Mouse (Mus musculus) heart, postnatal 25 days (tissue): Measurements from ENCODE around the gene Edc4. TPM values are rescaled to one million over a fixed set of nuclear protein-coding genes. Genes with fewer than 3 reads are reported as not detected.

Experiments
- DNase-seq: peaks from one replicate; pipeline ENCODE4 v3.0.0; 2022; ENCODE audit warnings: low spot score
- intact Hi-C: fragments of 180-260 bp; cut with DNase I; formaldehyde crosslinking; loops from one replicate; pipeline ENCODE4 v1.15.1; 2025
- total RNA-seq, 2 experiments: library from RNA; stranded (reverse); gene quantifications; 2 replicates each; pipeline ENCODE4 v1.2.3; 2021

The Edc4 gene
- total RNA-seq, 2 experiments from 2014 or later = 23.5 to 23.8 TPM

DNA sequence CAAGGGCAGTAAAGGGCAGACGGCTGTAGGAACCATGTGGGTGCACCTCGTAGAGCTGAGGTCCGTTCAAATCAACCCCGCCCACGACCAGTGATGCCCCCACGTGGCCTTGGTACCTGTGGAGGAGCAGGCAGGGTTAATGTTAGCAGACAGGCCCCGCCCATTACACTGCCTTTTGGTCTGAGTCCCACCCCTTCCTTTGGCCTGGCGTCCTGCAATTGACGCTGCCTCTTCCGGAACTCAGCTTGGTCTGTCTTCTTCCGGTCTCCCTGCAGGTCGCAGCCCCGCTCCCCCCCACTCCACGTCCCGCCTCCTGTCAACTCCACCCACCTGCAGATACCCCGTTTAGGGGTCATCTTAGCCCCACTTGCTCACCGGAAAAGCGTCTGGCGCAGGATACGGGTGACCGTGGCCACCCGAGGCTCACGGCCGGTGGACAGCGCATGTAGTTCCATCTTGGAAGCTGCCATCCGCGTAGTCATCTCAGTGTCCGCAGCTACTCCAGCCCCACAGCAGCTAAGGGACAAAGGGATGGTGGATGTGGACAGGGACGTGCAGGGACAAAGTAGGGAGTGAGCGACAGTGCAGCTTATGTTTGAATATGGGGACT is 56.3 kb downstream of the Edc4 start:
- peak; percentile 81 for DNase-seq
- intact Hi-C loops = no loop called here

DNA sequence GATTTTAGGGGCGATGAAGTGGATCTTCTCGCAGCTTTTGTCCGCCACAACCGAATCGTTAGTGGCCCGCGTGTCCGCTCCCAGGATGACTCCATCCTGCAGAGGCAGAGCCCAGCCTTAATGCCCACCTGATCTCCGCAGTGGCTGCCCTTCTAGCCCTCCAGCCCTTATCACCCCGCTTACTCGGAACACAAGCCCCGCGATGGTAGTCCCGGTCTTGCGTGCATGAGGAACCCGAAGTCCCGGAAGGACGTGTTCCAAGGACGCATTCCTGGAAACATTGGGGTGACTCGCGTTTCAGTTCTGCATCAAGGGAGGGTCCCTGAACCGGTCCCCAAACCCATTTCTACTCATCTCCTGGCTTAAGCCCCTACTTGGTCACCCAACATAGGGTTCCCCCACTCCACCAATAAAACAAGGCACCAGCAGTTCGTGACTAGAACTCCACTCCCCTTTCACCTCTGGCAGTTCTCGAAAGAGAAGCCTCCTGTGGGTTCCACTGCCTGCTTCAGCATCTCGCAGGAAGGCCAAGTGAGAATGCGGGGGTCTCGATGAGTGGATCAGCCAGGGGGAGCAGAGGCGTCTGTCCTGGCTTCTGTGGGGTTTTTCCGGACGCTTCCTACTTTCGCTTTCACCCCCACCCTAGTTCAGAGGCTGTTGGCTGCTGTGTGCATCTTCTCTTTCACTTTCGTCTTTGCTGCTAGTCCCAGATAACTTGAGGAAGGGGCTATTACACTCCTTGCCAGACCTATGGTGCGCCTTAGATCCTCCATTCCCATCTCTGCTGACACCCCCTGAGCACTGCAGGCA is 57.0 kb downstream of the Edc4 start:
- intact Hi-C loops = loop anchor here (2.0 kb wide), 1 partner anchor 19 kb away; no protein-coding TSS in a partner anchor
- no peak for DNase-seq

DNA sequence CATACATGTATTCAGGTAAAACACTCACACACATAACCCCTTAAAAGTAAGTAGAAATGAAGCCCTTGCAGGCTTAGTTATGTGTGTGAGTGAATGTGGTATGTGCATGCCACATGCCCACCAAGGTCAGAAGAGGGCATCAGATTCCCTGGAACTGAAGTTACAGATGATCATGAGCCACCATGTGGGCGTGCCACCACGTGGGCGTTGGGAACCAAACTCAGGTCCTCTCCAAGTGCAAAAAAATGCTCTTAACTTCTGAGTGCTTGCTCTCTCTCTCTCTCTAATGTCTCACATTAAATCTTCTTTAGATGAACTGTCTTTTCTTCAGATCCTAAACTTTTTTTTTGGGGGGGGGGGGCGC is 57.6 kb downstream of the Edc4 start, which contains the start of gene Psmb10:
Gene Psmb10, minus strand, starts transcription at position 139 of the 364 bp plus-strand sequence.
- DNase-seq = no peak
- intact Hi-C loops = loop anchor here (2.0 kb wide), 1 partner anchor 19 kb away; no protein-coding TSS in a partner anchor

DNA sequence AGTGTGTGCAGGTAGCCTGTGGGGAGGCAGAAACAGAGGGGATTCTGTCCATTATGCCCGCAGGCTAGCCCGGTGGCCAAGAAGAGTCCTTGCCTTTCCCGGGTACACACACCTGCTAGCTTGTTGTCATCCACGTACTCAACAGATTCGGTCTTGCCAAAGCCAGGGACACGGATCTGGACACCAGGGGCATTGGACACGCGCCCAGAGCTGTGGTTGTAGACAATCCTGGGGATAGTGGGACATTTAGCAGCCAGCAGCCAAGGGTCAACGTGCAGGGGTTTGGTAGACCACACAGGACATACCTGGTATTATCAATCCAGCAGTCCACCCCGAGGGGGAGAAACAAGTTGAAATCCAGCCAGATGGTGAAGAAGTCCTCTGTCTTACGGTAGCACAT is 61.3 kb downstream of the Edc4 start:
- no peak for DNase-seq
- intact Hi-C loops = no loop called here

DNA sequence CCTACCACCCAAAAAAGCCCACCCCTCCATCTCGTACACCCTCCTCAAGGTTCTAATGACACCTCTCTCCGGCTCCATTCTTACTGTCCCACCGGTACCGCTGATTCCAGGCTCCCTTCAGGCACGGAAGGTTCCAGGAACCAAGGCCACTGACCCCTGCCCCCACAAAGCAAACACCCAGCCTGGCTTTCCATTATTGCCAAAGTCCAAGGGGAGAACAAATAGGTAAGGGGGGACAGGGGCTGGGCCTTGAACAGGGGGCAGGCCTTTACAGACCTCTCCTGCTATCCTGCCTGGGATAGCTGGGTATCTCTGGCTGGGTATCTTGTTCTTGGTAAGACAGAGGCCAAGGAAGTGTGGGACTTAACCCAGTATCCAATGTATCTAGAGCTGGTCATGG is 61.9 kb downstream of the Edc4 start:
- intact Hi-C loops = no loop called here
- no peak for DNase-seq

DNA sequence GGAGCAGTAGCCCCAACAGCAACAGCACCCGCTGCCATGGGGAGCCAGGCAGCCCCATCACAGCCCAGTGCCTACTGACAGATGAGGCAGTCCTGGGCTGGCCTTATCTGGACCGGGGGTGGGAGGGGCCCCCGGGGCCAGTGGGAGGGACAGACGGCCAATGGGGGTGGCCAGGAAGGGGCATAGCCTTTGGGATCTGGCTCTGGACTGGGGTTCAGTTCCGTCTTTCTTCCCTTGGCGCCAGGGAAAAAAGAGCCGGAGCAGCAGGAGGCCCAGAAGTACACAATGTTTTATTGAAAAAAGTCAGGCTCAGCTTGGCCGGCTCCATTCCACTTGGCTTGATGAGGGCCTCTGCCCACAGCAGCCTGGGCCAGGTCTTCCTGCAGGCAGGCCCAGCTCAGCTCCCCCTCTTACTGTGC is 62.6 kb downstream of the Edc4 start, which contains the start of gene Lcat:
Gene Lcat, minus strand, starts transcription at position 62 of the 419 bp plus-strand sequence.
- no peak for DNase-seq
- intact Hi-C loops = no loop called here

Other genes starting within 250 kb of the Edc4 start
- gene Ctcf, start 244.3 kb upstream of the Edc4 start, total RNA-seq = 10 to 100 TPM; 36.4 to 43.6 TPM
- gene Agrp, start 243.5 kb upstream of the Edc4 start, total RNA-seq = not detected
- under 1 TPM; 0.18 to 0.20 TPM for gene Carmil2, start 194.6 kb upstream of the Edc4 start, total RNA-seq
- 10 to 100 TPM; 11.1 to 13.7 TPM for gene Acd, start 179.8 kb upstream of the Edc4 start, total RNA-seq
- 1 to 10 TPM; 8.4 to 9.1 TPM for gene Pard6a, start 179.7 kb upstream of the Edc4 start, total RNA-seq
- gene 4933405L10Rik, start 173.2 kb upstream of the Edc4 start, total RNA-seq = not detected
- 1 to 10 TPM; 2.0 to 2.4 TPM for gene Enkd1, start 172.7 kb upstream of the Edc4 start, total RNA-seq
- gene Gfod2, start 122.2 kb upstream of the Edc4 start, total RNA-seq = 1 to 10 TPM; 4.2 to 4.8 TPM
- gene Ranbp10, start 53.5 kb upstream of the Edc4 start, total RNA-seq = 10 to 100 TPM; 19.1 to 19.2 TPM
- gene Tsnaxip1, start 53.1 kb upstream of the Edc4 start, total RNA-seq = not detected
- gene Cenpt, start 27.6 kb upstream of the Edc4 start, total RNA-seq = 1 to 10 TPM; 2.2 to 2.9 TPM
- gene Thap11, start 25.7 kb upstream of the Edc4 start, total RNA-seq = 10 to 100 TPM; 23.8 to 27.4 TPM
- 10 to 100 TPM; 30.7 to 35.0 TPM for gene Nutf2, start 20.3 kb upstream of the Edc4 start, total RNA-seq
- under 1 TPM; 0.61 to 0.65 TPM for gene Nrn1l, start 12.7 kb downstream of the Edc4 start, total RNA-seq
- 10 to 100 TPM; 16.0 to 16.6 TPM for gene Pskh1, start 19.6 kb downstream of the Edc4 start, total RNA-seq
- gene Ctrl, start 53.0 kb downstream of the Edc4 start, total RNA-seq = under 1 TPM in 1 of 2 experiments, not detected in 1; 0.31 TPM
- 10 to 100 TPM; 64.8 to 68.3 TPM for gene Psmb10, start 57.6 kb downstream of the Edc4 start, total RNA-seq
- 1 to 10 TPM in 1 of 2 experiments, under 1 TPM in 1; 0.75 to 1.3 TPM for gene Lcat, start 62.5 kb downstream of the Edc4 start, total RNA-seq
- gene Slc12a4, start 85.2 kb downstream of the Edc4 start, total RNA-seq = 10 to 100 TPM; 39.4 to 48.7 TPM
- not detected for gene Dpep3, start 98.5 kb downstream of the Edc4 start, total RNA-seq
- 1 to 10 TPM; 8.8 to 8.9 TPM for gene Dus2, start 110.5 kb downstream of the Edc4 start, total RNA-seq
- gene Dpep2nb, start 125.1 kb downstream of the Edc4 start, total RNA-seq = not detected
- gene Ddx28, start 131.0 kb downstream of the Edc4 start, total RNA-seq = 10 to 100 TPM; 10.1 to 10.3 TPM
- 10 to 100 TPM; 19.3 to 21.7 TPM for gene Nfatc3, start 178.0 kb downstream of the Edc4 start, total RNA-seq